Mouse (Mus musculus): ENCODE data around the gene Gcsam.
A peak's percentile ranks its signal among the peaks of the same experiment; 100 is the strongest.

Gene Gcsam

GRCm38 (mm10) chr16:45610267-45610666 is at the start of gene Gcsam:
Gene Gcsam, plus strand, starts transcription at chr16:45610380.
- no peak for DNase-seq

- DNase-seq = no peak
These were observed 48.4 kb upstream of the Gcsam start for GRCm38 (mm10) chr16:45561747-45562146.

GRCm38 (mm10) chr16:45572307-45572706 is 37.9 kb upstream of the Gcsam start:
- DNase-seq = no peak

GRCm38 (mm10) chr16:45579883-45580282 is 30.3 kb upstream of the Gcsam start:
- DNase-seq = no peak

- DNase-seq = peak; percentile 5
These were observed 27.7 kb upstream of the Gcsam start for GRCm38 (mm10) chr16:45582512-45582911.

- DNase-seq = no peak
These were observed 16.5 kb upstream of the Gcsam start for GRCm38 (mm10) chr16:45593656-45594055.

- DNase-seq = no peak
These were observed 14.7 kb upstream of the Gcsam start for GRCm38 (mm10) chr16:45595494-45595893.

GRCm38 (mm10) chr16:45608481-45608954 is 1.7 kb upstream of the Gcsam start:
- DNase-seq = no peak

- peak; percentile 10 for DNase-seq
These were observed 880 bp upstream of the Gcsam start for GRCm38 (mm10) chr16:45609300-45609699.

GRCm38 (mm10) chr16:45613247-45613646 is 3.1 kb downstream of the Gcsam start:
- DNase-seq = no peak

GRCm38 (mm10) chr16:45615944-45616343 is 5.8 kb downstream of the Gcsam start:
- DNase-seq = no peak

- no peak for DNase-seq
These were observed 9.7 kb downstream of the Gcsam start for GRCm38 (mm10) chr16:45619751-45620375.

- DNase-seq = no peak
These were observed 13.1 kb downstream of the Gcsam start for GRCm38 (mm10) chr16:45623230-45623629.

GRCm38 (mm10) chr16:45624791-45625190 is 14.6 kb downstream of the Gcsam start:
- DNase-seq = no peak

- DNase-seq = no peak
These were observed 15.2 kb downstream of the Gcsam start for GRCm38 (mm10) chr16:45625342-45625741.

- peak; percentile 32 for DNase-seq
These were observed 19.4 kb downstream of the Gcsam start for GRCm38 (mm10) chr16:45629497-45630105.

GRCm38 (mm10) chr16:45630347-45630960 is 20.3 kb downstream of the Gcsam start:
- DNase-seq = peak; percentile 78

GRCm38 (mm10) chr16:45632420-45632819 is 22.2 kb downstream of the Gcsam start:
- no peak for DNase-seq

- DNase-seq = no peak
These were observed 25.6 kb downstream of the Gcsam start for GRCm38 (mm10) chr16:45635826-45636225.

GRCm38 (mm10) chr16:45640070-45640762 is 30.0 kb downstream of the Gcsam start:
- DNase-seq = no peak

GRCm38 (mm10) chr16:45641301-45641700 is 31.1 kb downstream of the Gcsam start:
- DNase-seq = no peak

GRCm38 (mm10) chr16:45643944-45644343 is 33.8 kb downstream of the Gcsam start:
- no peak for DNase-seq

- peak; percentile 44 for DNase-seq
These were observed 34.2 kb downstream of the Gcsam start for GRCm38 (mm10) chr16:45644380-45644779.

- no peak for DNase-seq
These were observed 41.3 kb downstream of the Gcsam start for GRCm38 (mm10) chr16:45651497-45651896.

Data from cerebellum, adult 9-10 months (tissue).